Mouse (Mus musculus): Measurements from ENCODE around the gene Gm17359. TPM values are rescaled to one million over a fixed set of nuclear protein-coding genes. Genes with fewer than 3 reads are reported as not detected.
A peak's percentile ranks its signal among the peaks of the same experiment; 100 is the strongest.

Gene Gm17359
- polyA plus RNA-seq, 1 experiment from 2014 or later, result not detected

GRCm38 (mm10) chr3:79297281-79297680 lies 39.2 kb upstream of the Gm17359 start:
- Histone ChIP-seq H3K27me3 (replicated peaks; ENCODE audit: control insufficient read depth, insufficient read depth, low read length) (no peaks in the 10 kb centered on the region), H3K4me2 (ENCODE audit: low read depth, low read length) (no peak overlapping the region)
- 80% methylated on average over 4 of the region's 4 CpGs for WGBS

GRCm38 (mm10) chr3:79299401-79299800 lies 37.1 kb upstream of the Gm17359 start:
- H3K4me1 ChIP-seq (ENCODE audit: control insufficient read depth, insufficient read depth, low read length), result no peaks in the 10 kb centered on the region
- no peak overlapping the region for H3K4me2 ChIP-seq (ENCODE audit: low read depth, low read length)
- H3K4me3 ChIP-seq (ENCODE audit: low read depth, low read length), result no peak overlapping the region
- H3K36me3 ChIP-seq (ENCODE audit: control insufficient read depth, insufficient read depth, low read length), result no peaks in the 10 kb centered on the region
- no peak for DNase-seq (ENCODE audit: low spot score)
- no peak overlapping the region for H3K27ac ChIP-seq (replicated peaks; ENCODE audit: low read depth, low read length)
- WGBS, result 91% methylated on average over 15 of the region's 15 CpGs
- no peak overlapping the region for H3K9ac ChIP-seq (ENCODE audit: low read depth, low read length)
- ATAC-seq (ENCODE audit: low read depth), result no peak
- no peaks in the 10 kb centered on the region for H3K9me3 ChIP-seq (ENCODE audit: control insufficient read depth, low read length)
- H3K27me3 ChIP-seq (replicated peaks; ENCODE audit: control insufficient read depth, insufficient read depth, low read length), result no peaks in the 10 kb centered on the region

More at GRCm38 (mm10) chr3:79297281-79297680, 39.2 kb upstream of the Gm17359 start:
- Histone ChIP-seq H3K27ac (replicated peaks; ENCODE audit: low read depth, low read length) (no peak overlapping the region), H3K4me3 (ENCODE audit: low read depth, low read length) (no peak overlapping the region), H3K4me1 (ENCODE audit: control insufficient read depth, insufficient read depth, low read length) (no peaks in the 10 kb centered on the region), H3K9ac (ENCODE audit: low read depth, low read length) (no peak overlapping the region), H3K36me3 (ENCODE audit: control insufficient read depth, insufficient read depth, low read length) (no peaks in the 10 kb centered on the region), H3K9me3 (ENCODE audit: control insufficient read depth, low read length) (no peaks in the 10 kb centered on the region)
- DNase-seq (ENCODE audit: low spot score) (no peak), ATAC-seq (ENCODE audit: low read depth) (no peak)

- Histone ChIP-seq H3K4me2 (ENCODE audit: low read depth, low read length) (no peak overlapping the region), H3K4me1 (ENCODE audit: control insufficient read depth, insufficient read depth, low read length) (peaks cover 3% of the 10 kb centered on the region; the same call in 1 of the 2 replicates), H3K36me3 (ENCODE audit: control insufficient read depth, insufficient read depth, low read length) (no peaks in the 10 kb centered on the region), H3K27me3 (replicated peaks; ENCODE audit: control insufficient read depth, insufficient read depth, low read length) (no peaks in the 10 kb centered on the region), H3K9ac (ENCODE audit: low read depth, low read length) (no peak overlapping the region), H3K9me3 (ENCODE audit: control insufficient read depth, low read length) (no peaks in the 10 kb centered on the region), H3K4me3 (ENCODE audit: low read depth, low read length) (no peak overlapping the region), H3K27ac (replicated peaks; ENCODE audit: low read depth, low read length) (no peak overlapping the region)
- DNase-seq (ENCODE audit: low spot score) (no peak), ATAC-seq (ENCODE audit: low read depth) (no peak)
- 75% methylated on average over 4 of the region's 4 CpGs for WGBS
Measured at GRCm38 (mm10) chr3:79308605-79309004, 27.9 kb upstream of the Gm17359 start.

- no peak overlapping the region for H3K4me2 ChIP-seq (ENCODE audit: low read depth, low read length)
- no peaks in the 10 kb centered on the region for H3K36me3 ChIP-seq (ENCODE audit: control insufficient read depth, insufficient read depth, low read length)
- H3K9me3 ChIP-seq (ENCODE audit: control insufficient read depth, low read length), result no peaks in the 10 kb centered on the region
- DNase-seq (ENCODE audit: low spot score), result no peak
- H3K4me3 ChIP-seq (ENCODE audit: low read depth, low read length), result no peak overlapping the region
- 62% methylated on average over 7 of the region's 7 CpGs for WGBS
- no peak overlapping the region for H3K27ac ChIP-seq (replicated peaks; ENCODE audit: low read depth, low read length)
- H3K9ac ChIP-seq (ENCODE audit: low read depth, low read length), result no peak overlapping the region
- peaks cover 3% of the 10 kb centered on the region; the same call in 1 of the 2 replicates for H3K4me1 ChIP-seq (ENCODE audit: control insufficient read depth, insufficient read depth, low read length)
- no peaks in the 10 kb centered on the region for H3K27me3 ChIP-seq (replicated peaks; ENCODE audit: control insufficient read depth, insufficient read depth, low read length)
- no peak for ATAC-seq (ENCODE audit: low read depth)
Measured at GRCm38 (mm10) chr3:79310184-79310583, 26.3 kb upstream of the Gm17359 start.

GRCm38 (mm10) chr3:79311895-79312294 lies 24.6 kb upstream of the Gm17359 start:
- H3K27ac ChIP-seq (replicated peaks; ENCODE audit: low read depth, low read length), result no peak overlapping the region
- H3K36me3 ChIP-seq (ENCODE audit: control insufficient read depth, insufficient read depth, low read length), result no peaks in the 10 kb centered on the region
- H3K9ac ChIP-seq (ENCODE audit: low read depth, low read length), result no peak overlapping the region
- H3K4me2 ChIP-seq (ENCODE audit: low read depth, low read length), result no peak overlapping the region
- DNase-seq (ENCODE audit: low spot score), result no peak
- H3K9me3 ChIP-seq (ENCODE audit: control insufficient read depth, low read length), result no peaks in the 10 kb centered on the region
- H3K4me3 ChIP-seq (ENCODE audit: low read depth, low read length), result no peak overlapping the region
- H3K4me1 ChIP-seq (ENCODE audit: control insufficient read depth, insufficient read depth, low read length), result peaks cover 3% of the 10 kb centered on the region; the same call in 1 of the 2 replicates
- no peak for ATAC-seq (ENCODE audit: low read depth)
- H3K27me3 ChIP-seq (replicated peaks; ENCODE audit: control insufficient read depth, insufficient read depth, low read length), result no peaks in the 10 kb centered on the region

GRCm38 (mm10) chr3:79314006-79314698 lies 22.3 kb upstream of the Gm17359 start:
- 53% methylated on average over 10 of the region's 10 CpGs for WGBS
- H3K27me3 ChIP-seq (replicated peaks; ENCODE audit: control insufficient read depth, insufficient read depth, low read length), result no peaks in the 10 kb centered on the region
- peaks cover 3% of the 10 kb centered on the region; the same call in 1 of the 2 replicates for H3K4me1 ChIP-seq (ENCODE audit: control insufficient read depth, insufficient read depth, low read length)
- ATAC-seq (ENCODE audit: low read depth), result no peak
- H3K27ac ChIP-seq (replicated peaks; ENCODE audit: low read depth, low read length), result no peak overlapping the region
- no peak overlapping the region for H3K9ac ChIP-seq (ENCODE audit: low read depth, low read length)
- H3K4me2 ChIP-seq (ENCODE audit: low read depth, low read length), result no peak overlapping the region
- no peak overlapping the region for H3K4me3 ChIP-seq (ENCODE audit: low read depth, low read length)
- no peaks in the 10 kb centered on the region for H3K36me3 ChIP-seq (ENCODE audit: control insufficient read depth, insufficient read depth, low read length)
- DNase-seq (ENCODE audit: low spot score), result peak; percentile 81
- no peaks in the 10 kb centered on the region for H3K9me3 ChIP-seq (ENCODE audit: control insufficient read depth, low read length)

GRCm38 (mm10) chr3:79324697-79325526 lies 11.5 kb upstream of the Gm17359 start:
- Histone ChIP-seq H3K36me3 (ENCODE audit: control insufficient read depth, insufficient read depth, low read length) (no peaks in the 10 kb centered on the region), H3K27me3 (replicated peaks; ENCODE audit: control insufficient read depth, insufficient read depth, low read length) (no peaks in the 10 kb centered on the region), H3K27ac (replicated peaks; ENCODE audit: low read depth, low read length) (peak overlapping the region; percentile 81), H3K9me3 (ENCODE audit: control insufficient read depth, low read length) (no peaks in the 10 kb centered on the region), H3K4me3 (ENCODE audit: low read depth, low read length) (no peak overlapping the region), H3K4me2 (ENCODE audit: low read depth, low read length) (peak overlapping the region; percentile 34), H3K9ac (ENCODE audit: low read depth, low read length) (no peak overlapping the region; the same call in 1 of the 2 replicates), H3K4me1 (ENCODE audit: control insufficient read depth, insufficient read depth, low read length) (peaks cover 28% of the 10 kb centered on the region)
- DNase-seq (ENCODE audit: low spot score) (peak; percentile 80), ATAC-seq (ENCODE audit: low read depth) (peak; percentile 87)
- 15% methylated on average over 10 of the region's 10 CpGs for WGBS

GRCm38 (mm10) chr3:79329691-79330315 lies 6.7 kb upstream of the Gm17359 start:
- ATAC-seq (ENCODE audit: low read depth) (no peak), DNase-seq (ENCODE audit: low spot score) (peak; percentile 66)
- no peak overlapping the region for H3K4me3 ChIP-seq (ENCODE audit: low read depth, low read length)
- 18% methylated on average over 8 of the region's 8 CpGs for WGBS
- H3K4me1 ChIP-seq (ENCODE audit: control insufficient read depth, insufficient read depth, low read length), result peaks cover 28% of the 10 kb centered on the region
- H3K27ac ChIP-seq (replicated peaks; ENCODE audit: low read depth, low read length), result peak overlapping the region; percentile 83
- H3K36me3 ChIP-seq (ENCODE audit: control insufficient read depth, insufficient read depth, low read length), result no peaks in the 10 kb centered on the region
- H3K9ac ChIP-seq (ENCODE audit: low read depth, low read length), result no peak overlapping the region
- H3K27me3 ChIP-seq (replicated peaks; ENCODE audit: control insufficient read depth, insufficient read depth, low read length), result no peaks in the 10 kb centered on the region
- H3K9me3 ChIP-seq (ENCODE audit: control insufficient read depth, low read length), result no peaks in the 10 kb centered on the region
- H3K4me2 ChIP-seq (ENCODE audit: low read depth, low read length), result 0 out of 2 replicates have a peak overlapping the region, but pooled peaks have one; percentile 20
